8 mouse cellular contexts compared by ENCODE assay signal in the genomic region with DNA sequence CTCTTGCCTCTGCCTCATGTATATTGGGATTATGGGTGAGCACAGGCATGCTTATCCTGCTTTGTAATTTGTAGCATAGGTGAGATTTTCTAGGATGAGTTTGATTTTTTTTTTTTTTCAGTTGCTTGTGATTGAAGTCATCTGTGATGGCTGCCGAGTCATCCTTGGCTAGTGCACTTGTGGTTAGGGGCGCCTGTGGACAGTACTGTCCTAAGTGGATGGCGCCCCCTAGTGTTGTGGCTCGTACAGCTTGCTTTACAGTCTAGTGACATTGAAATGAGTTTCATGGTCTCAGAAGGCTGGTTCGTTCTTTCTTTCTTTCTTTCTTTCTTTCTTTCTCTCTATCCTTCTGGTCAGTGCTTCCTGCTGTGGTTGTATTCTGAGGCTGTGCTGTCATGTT. TPM values are rescaled to one million over a fixed set of nuclear protein-coding genes. Genes with fewer than 3 reads are reported as not detected.
DNase-seq lines count a peak whose midpoint lies in the region.

No protein-coding gene starts in this region.

- peak; percentile 33 to 35 for DNase-seq in heart, postnatal 14 days
- no peak for DNase-seq in heart, postnatal 25 days (ENCODE audit: low spot score)
- peak; percentile 7 to 54 for DNase-seq in spleen, adult 18-20 months
- DNase-seq in spleen, adult 12 weeks (ENCODE audit: low spot score) = no peak
- DNase-seq in c-Kit-positive CD71-positive TER-119-positive erythroid progenitor cells, embryonic 14.5 days (ENCODE audit: low spot score) = peak; percentile 16
- DNase-seq in kidney, postnatal 10 days = peak; percentile 63
- peak; percentile 19 to 53 for DNase-seq in natural killer cell, adult 2 months (ENCODE audit: low spot score in 2 of 2)
- DNase-seq in urinary bladder, postnatal 25 days (ENCODE audit: low spot score) = no peak

- intact Hi-C loops in heart, postnatal 14 days (cut with DNase I) = loop anchor here (2.0 kb wide), 1 partner anchor 116 kb away; no protein-coding TSS in a partner anchor
- intact Hi-C loops in heart, postnatal 25 days (cut with DNase I) = loop anchor here (5.0 kb wide), 1 partner anchor 116 kb away; no protein-coding TSS in a partner anchor

RNA-seq across cellular contexts. Expression of gene Rptor, which starts 16.1 kb away (rescaled TPM):
- total RNA-seq in heart, postnatal 14 days (2021) = 10 to 100 TPM; 34.4 to 34.8 TPM
- total RNA-seq in heart, postnatal 25 days (2021) = 10 to 100 TPM; 32.5 to 34.4 TPM

Comparison
In these comparisons a context has a peak if more than half of its experiments do, and no peak if none do; other contexts are left out.
1. DNase-seq: peak in heart, postnatal 14 days (2 of 2), spleen, adult 18-20 months (2 of 2), c-Kit-positive CD71-positive TER-119-positive erythroid progenitor cells, embryonic 14.5 days (single experiment), kidney, postnatal 10 days (single experiment) and natural killer cell, adult 2 months (2 of 2); none in heart, postnatal 25 days (single experiment), spleen, adult 12 weeks (single experiment) and urinary bladder, postnatal 25 days (single experiment).